Mouse (Mus musculus) neural tube, embryonic 13.5 days (tissue): ENCODE data around the gene Kcnk7. TPM values are rescaled to one million over a fixed set of nuclear protein-coding genes. Genes with fewer than 3 reads are reported as not detected.
A peak's percentile ranks its signal among the peaks of the same experiment; 100 is the strongest.

Experiments
- ATAC-seq: fragments of 200-750 bp; cut with Nextera tagmentation; 2 replicates; pipeline ENCODE4 v1.8.0; 2017; ENCODE audit warnings: low read depth, mild to moderate bottlenecking, moderate TSS enrichment, moderate library complexity
- H3K27ac ChIP-seq: fragments of 300-500 bp; sonication (generic); replicated peaks from 2 replicates; pipeline ENCODE4 v1.5.1; 2015; ENCODE audit warnings: moderate library complexity, mild to moderate bottlenecking, inconsistent platforms
- H3K27me3 ChIP-seq: fragments of 300-500 bp; sonication (generic); 2 replicates; pipeline ENCODE4 v1.6.1; 2015; ENCODE audit warnings: mild to moderate bottlenecking, inconsistent platforms
- H3K36me3 ChIP-seq: fragments of 300-500 bp; sonication (generic); 2 replicates; pipeline ENCODE4 v1.6.1; 2015; ENCODE audit warnings: mild to moderate bottlenecking, inconsistent platforms
- H3K4me1 ChIP-seq: fragments of 300-500 bp; sonication (generic); replicated peaks from 2 replicates; pipeline ENCODE4 v1.6.1; 2015; ENCODE audit warnings: inconsistent platforms
- H3K4me2 ChIP-seq: fragments of 300-500 bp; sonication (generic); 2 replicates; pipeline ENCODE4 v1.6.1; 2015; ENCODE audit warnings: inconsistent platforms, mild to moderate bottlenecking, moderate library complexity
- H3K4me3 ChIP-seq: fragments of 300-500 bp; sonication (generic); 2 replicates; pipeline ENCODE4 v1.5.1; 2015; ENCODE audit warnings: mild to moderate bottlenecking, inconsistent platforms
- H3K9ac ChIP-seq: fragments of 300-500 bp; sonication (generic); 2 replicates; pipeline ENCODE4 v1.6.1; 2015; ENCODE audit warnings: moderate library complexity, mild to moderate bottlenecking, inconsistent platforms
- H3K9me3 ChIP-seq: fragments of 300-500 bp; sonication (generic); 2 replicates; pipeline ENCODE4 v1.6.1; 2016; ENCODE audit warnings: inconsistent platforms
- WGBS: fragments of 180-500 bp; shearing (Covaris S2); methylation state at CpG from one replicate; pipeline ENCODE4 v1.1.7; 2015; 5-methylcytosine and 5-hydroxymethylcytosine counted together
- polyA plus RNA-seq: library from polyadenylated mRNA; unstranded; fragments of >200 nt; fragmentation: Nextera tagmentation; extraction: Ambion mirVana; gene quantifications from 2 replicates; pipeline ENCODE4 v1.2.1, GENCODE M21; 2015

The Kcnk7 gene
- polyA plus RNA-seq, 1 experiment from 2014 or later: not detected

GRCm38 (mm10) chr19:5728631-5729443, 24.7 kb downstream of the Kcnk7 start:
- 8% methylated on average over 37 of the region's 37 CpGs for WGBS
- peak overlapping the region; percentile 99 for H3K4me2 ChIP-seq
- no peaks in the 10 kb centered on the region for H3K9me3 ChIP-seq
- peaks cover 73% of the 10 kb centered on the region for H3K4me1 ChIP-seq
- H3K27me3 ChIP-seq: no peaks in the 10 kb centered on the region
- H3K27ac ChIP-seq: peak overlapping the region; percentile 98
- peak overlapping the region; percentile 98 for H3K4me3 ChIP-seq
- ATAC-seq: peak; percentile 52
- peaks cover 19% of the 10 kb centered on the region for H3K36me3 ChIP-seq
- H3K9ac ChIP-seq: peak overlapping the region; percentile 100

GRCm38 (mm10) chr19:5729444-5729815, 25.3 kb downstream of the Kcnk7 start, which contains the start of gene Fam89b:
Gene Fam89b (minus strand): TSS chr19:5729653.
- Histone ChIP-seq H3K4me2 (peak within 1 kb of the TSS; percentile 99), H3K36me3 (peaks cover 13% of the 10 kb centered on the region), H3K27me3 (no peaks in the 10 kb centered on the region), H3K4me3 (peak within 1 kb of the TSS; percentile 98), H3K9ac (peak within 1 kb of the TSS; percentile 100), H3K9me3 (no peaks in the 10 kb centered on the region), H3K4me1 (peaks cover 67% of the 10 kb centered on the region), H3K27ac (peak within 1 kb of the TSS; percentile 98)
- WGBS: under 1% methylated on average over 37 of the region's 37 CpGs
- peak; percentile 78 for ATAC-seq

GRCm38 (mm10) chr19:5730314-5731186, 26.4 kb downstream of the Kcnk7 start:
- Histone ChIP-seq H3K27me3 (peaks cover 4% of the 10 kb centered on the region), H3K4me1 (peaks cover 56% of the 10 kb centered on the region)

GRCm38 (mm10) chr19:5731264-5731978, 27.3 kb downstream of the Kcnk7 start:
- Histone ChIP-seq H3K9me3 (no peaks in the 10 kb centered on the region), H3K36me3 (0 out of 2 replicates have a peak, but pooled peaks cover 4% of the 10 kb centered on the region), H3K4me3 (peak overlapping the region; percentile 98), H3K4me1 (peaks cover 47% of the 10 kb centered on the region), H3K27ac (peak overlapping the region; percentile 35; the same call in 1 of the 2 replicates), H3K9ac (peak overlapping the region; percentile 87), H3K4me2 (peak overlapping the region; percentile 99), H3K27me3 (peaks cover 12% of the 10 kb centered on the region)
- peak; percentile 79 for ATAC-seq
- 1% methylated on average over 47 of the region's 47 CpGs for WGBS

More at GRCm38 (mm10) chr19:5730314-5731186, 26.4 kb downstream of the Kcnk7 start:
- Histone ChIP-seq H3K4me2 (peak overlapping the region; percentile 99), H3K9me3 (no peaks in the 10 kb centered on the region), H3K9ac (peak overlapping the region; percentile 87), H3K36me3 (0 out of 2 replicates have a peak, but pooled peaks cover 4% of the 10 kb centered on the region), H3K27ac (no peak overlapping the region), H3K4me3 (peak overlapping the region; percentile 98)
- WGBS: 74% methylated on average over 29 of the region's 29 CpGs
- ATAC-seq: no peak

- 82% methylated on average over 9 of the region's 9 CpGs for WGBS
These were observed 30.2 kb downstream of the Kcnk7 start for GRCm38 (mm10) chr19:5734325-5734724.

GRCm38 (mm10) chr19:5739446-5739845, 35.3 kb downstream of the Kcnk7 start:
- no peaks in the 10 kb centered on the region for H3K36me3 ChIP-seq
- ATAC-seq: no peak
- no peak overlapping the region for H3K4me2 ChIP-seq
- no peaks in the 10 kb centered on the region for H3K9me3 ChIP-seq
- H3K4me3 ChIP-seq: no peak overlapping the region
- no peak overlapping the region for H3K9ac ChIP-seq
- peaks cover 42% of the 10 kb centered on the region for H3K4me1 ChIP-seq
- H3K27me3 ChIP-seq: peaks cover 70% of the 10 kb centered on the region
- H3K27ac ChIP-seq: no peak overlapping the region
- 65% methylated on average over 2 of the region's 2 CpGs for WGBS

More at GRCm38 (mm10) chr19:5734325-5734724, 30.2 kb downstream of the Kcnk7 start:
- Histone ChIP-seq H3K9me3 (no peaks in the 10 kb centered on the region), H3K4me2 (no peak overlapping the region), H3K27ac (no peak overlapping the region), H3K36me3 (0 out of 2 replicates have a peak, but pooled peaks cover 4% of the 10 kb centered on the region), H3K27me3 (peaks cover 28% of the 10 kb centered on the region), H3K4me1 (peaks cover 23% of the 10 kb centered on the region), H3K9ac (no peak overlapping the region), H3K4me3 (no peak overlapping the region)
- ATAC-seq: no peak

GRCm38 (mm10) chr19:5740320-5741317, 36.5 kb downstream of the Kcnk7 start, which contains the start of gene Ltbp3:
Gene Ltbp3 (plus strand): TSS chr19:5740904.
- peak; percentile 60 for ATAC-seq
- WGBS: 19% methylated on average over 12 of the region's 14 CpGs
- H3K4me1 ChIP-seq: peaks cover 49% of the 10 kb centered on the region

GRCm38 (mm10) chr19:5741641-5742240, 37.6 kb downstream of the Kcnk7 start:
- WGBS: under 1% methylated on average over 54 of the region's 55 CpGs
- H3K9me3 ChIP-seq: no peaks in the 10 kb centered on the region
- peak overlapping the region; percentile 66 for H3K4me3 ChIP-seq
- peaks cover 77% of the 10 kb centered on the region for H3K27me3 ChIP-seq
- peak overlapping the region; percentile 82 for H3K27ac ChIP-seq
- H3K36me3 ChIP-seq: no peaks in the 10 kb centered on the region
- H3K4me2 ChIP-seq: peak overlapping the region; percentile 96
- peaks cover 60% of the 10 kb centered on the region for H3K4me1 ChIP-seq
- H3K9ac ChIP-seq: peak overlapping the region; percentile 88
- peak; percentile 65 for ATAC-seq

More at GRCm38 (mm10) chr19:5740320-5741317, 36.5 kb downstream of the Kcnk7 start, which contains the start of gene Ltbp3:
- Histone ChIP-seq H3K9me3 (no peaks in the 10 kb centered on the region), H3K27ac (peak within 1 kb of the TSS; percentile 82), H3K4me2 (peak within 1 kb of the TSS; percentile 96), H3K4me3 (peak within 1 kb of the TSS; percentile 66), H3K27me3 (peaks cover 77% of the 10 kb centered on the region), H3K9ac (peak within 1 kb of the TSS; percentile 88), H3K36me3 (no peaks in the 10 kb centered on the region)

GRCm38 (mm10) chr19:5742241-5742641, 38.1 kb downstream of the Kcnk7 start:
- H3K36me3 ChIP-seq: no peaks in the 10 kb centered on the region
- peaks cover 62% of the 10 kb centered on the region for H3K4me1 ChIP-seq
- H3K27me3 ChIP-seq: peaks cover 77% of the 10 kb centered on the region
- H3K27ac ChIP-seq: peak overlapping the region; percentile 82
- peak; percentile 51; the same call in 1 of the 2 replicates for ATAC-seq
- under 1% methylated on average over 32 of the region's 32 CpGs for WGBS
- H3K4me3 ChIP-seq: peak overlapping the region; percentile 66
- H3K9ac ChIP-seq: peak overlapping the region; percentile 88
- H3K9me3 ChIP-seq: no peaks in the 10 kb centered on the region
- peak overlapping the region; percentile 96 for H3K4me2 ChIP-seq

GRCm38 (mm10) chr19:5743576-5743975, 39.4 kb downstream of the Kcnk7 start:
- Histone ChIP-seq H3K27ac (no peak overlapping the region), H3K9ac (0 out of 2 replicates have a peak overlapping the region, but pooled peaks have one; percentile 22), H3K27me3 (peaks cover 81% of the 10 kb centered on the region), H3K4me3 (no peak overlapping the region), H3K4me1 (peaks cover 62% of the 10 kb centered on the region), H3K4me2 (peak overlapping the region; percentile 96), H3K9me3 (no peaks in the 10 kb centered on the region), H3K36me3 (no peaks in the 10 kb centered on the region)
- WGBS: 49% methylated on average over 5 of the region's 5 CpGs
- ATAC-seq: no peak
